Mouse (Mus musculus) liver, embryonic 14.5 days (tissue): ENCODE measurements around the gene Nudt1. TPM values are rescaled to one million over a fixed set of nuclear protein-coding genes. Genes with fewer than 3 reads are reported as not detected.

Experiments
- ATAC-seq: fragments of 200-750 bp; cut with Nextera tagmentation; 2 replicates; pipeline ENCODE4 v1.8.0; 2017; ENCODE audit warnings: moderate number of reproducible peaks, mild to moderate bottlenecking, moderate library complexity; ENCODE audit not compliant: insufficient read depth
- DNase-seq, 3 experiments: peaks; one replicate each; pipeline ENCODE4 v3.0.0-alpha.2; 2012 to 2013; ENCODE audit warnings: low read depth in 3 of 3, low spot score in 3 of 3
- H3K27ac ChIP-seq: fragments of 300-500 bp; sonication (generic); 2 replicates; pipeline ENCODE4 v1.5.1; 2014; ENCODE audit warnings: moderate library complexity, mild to moderate bottlenecking, control low read depth, inconsistent platforms
- H3K27me3 ChIP-seq: fragments of 300-500 bp; sonication (generic); 2 replicates; pipeline ENCODE4 v1.6.1; 2014; ENCODE audit warnings: mild to moderate bottlenecking, low read length, moderate library complexity; ENCODE audit not compliant: control insufficient read depth, insufficient read depth
- H3K36me3 ChIP-seq: fragments of 300-500 bp; sonication (generic); replicated peaks from 2 replicates; pipeline ENCODE4 v1.6.1; 2014; ENCODE audit warnings: low read depth; ENCODE audit not compliant: control insufficient read depth, insufficient read depth
- H3K4me1 ChIP-seq, 2 experiments: fragments of 200-500 bp in 1 of 2; fragments of 300-500 bp in 1 of 2; sonication (generic) in 1 of 2; replicated peaks; 2 replicates each; pipeline ENCODE4 v1.6.1; 2012 to 2014; ENCODE audit warnings: antibody characterized with exemption in 1 of 2, inconsistent platforms in 1 of 2, low read length in 1 of 2; ENCODE audit not compliant: control insufficient read depth in 2 of 2, insufficient read depth in 2 of 2
- H3K4me2 ChIP-seq: fragments of 300-500 bp; sonication (generic); 2 replicates; pipeline ENCODE4 v1.6.1; 2014; ENCODE audit warnings: low read depth, mild to moderate bottlenecking, control low read depth, moderate library complexity
- H3K4me3 ChIP-seq, 2 experiments: fragments of 200-500 bp in 1 of 2; fragments of 300-500 bp in 1 of 2; sonication (generic) in 1 of 2; 2 replicates each; pipeline ENCODE4 v1.5.1; 2012 to 2014; ENCODE audit warnings: low read depth in 2 of 2, low read length in 2 of 2, mild to moderate bottlenecking in 2 of 2, control low read depth in 1 of 2, inconsistent platforms in 1 of 2, moderate library complexity in 1 of 2; ENCODE audit not compliant: insufficient read depth in 1 of 2
- H3K9ac ChIP-seq: fragments of 300-500 bp; sonication (generic); replicated peaks from 2 replicates; pipeline ENCODE4 v1.6.1; 2014; ENCODE audit warnings: mild to moderate bottlenecking, control low read depth, moderate library complexity
- H3K9me3 ChIP-seq: fragments of 300-500 bp; sonication (generic); 2 replicates; pipeline ENCODE4 v1.6.1; 2016; ENCODE audit warnings: low read length, mixed read lengths; ENCODE audit not compliant: control insufficient read depth
- CTCF ChIP-seq: IDR thresholded peaks from 2 replicates; pipeline ENCODE4 v1.5.1; 2016; ENCODE audit warnings: antibody characterized with exemption, low read depth, control low read depth
- EP300 ChIP-seq: IDR thresholded peaks from 2 replicates; pipeline ENCODE4 v1.6.1; 2016; ENCODE audit warnings: antibody characterized with exemption, low read depth
- WGBS: fragments of 180-500 bp; shearing (Covaris S2); extraction: QIAGEN DNeasy Blood & Tissue Kit; methylation state at CpG from one replicate; pipeline ENCODE4 v1.1.7; 2014; ENCODE audit not compliant: insufficient replicate concordance; 5-methylcytosine and 5-hydroxymethylcytosine counted together
- polyA plus RNA-seq, 2 experiments: library from polyadenylated mRNA; depleted of rRNA in 1 of 2; stranded (reverse) in 1 of 2; unstranded in 1 of 2; fragments of >200 nt; fragmentation: Nextera tagmentation in 1 of 2; extraction: Ambion mirVana in 1 of 2; gene quantifications; 2 replicates each; pipeline versions ENCODE4 v1.2.1 to v1.2.3; 2012 to 2014

Gene Nudt1
- polyA plus RNA-seq, 2 experiments: 18.4 to 23.2 TPM

- Histone ChIP-seq H3K9me3 (no peaks in the 10 kb centered on the region), H3K4me3 (no peak overlapping the region), H3K9ac (no peak overlapping the region), H3K4me2 (no peak overlapping the region), H3K36me3 (peaks cover 3% of the 10 kb centered on the region), H3K27me3 (no peaks in the 10 kb centered on the region), H3K4me1 (no peaks in the 10 kb centered on the region), H3K27ac (no peak overlapping the region)
- DNase-seq: no peak
- WGBS: 45% methylated on average over 9 of the region's 9 CpGs
- no peak for TF ChIP-seq CTCF
- no peak for TF ChIP-seq EP300
- ATAC-seq: no peak
Observed at GRCm38 (mm10) chr5:140349882-140350281, 28.4 kb downstream of the Nudt1 start.

GRCm38 (mm10) chr5:140350731-140351497, 29.5 kb downstream of the Nudt1 start:
- no peak overlapping the region for H3K4me3 ChIP-seq
- H3K9me3 ChIP-seq: no peaks in the 10 kb centered on the region
- ATAC-seq (no peak), DNase-seq (no peak)
- H3K4me2 ChIP-seq: no peak overlapping the region
- no peaks in the 10 kb centered on the region for H3K4me1 ChIP-seq
- no peak for TF ChIP-seq CTCF
- no peak for TF ChIP-seq EP300
- peaks cover 3% of the 10 kb centered on the region for H3K36me3 ChIP-seq
- H3K9ac ChIP-seq: no peak overlapping the region
- H3K27me3 ChIP-seq: no peaks in the 10 kb centered on the region
- H3K27ac ChIP-seq: no peak overlapping the region
- WGBS: 72% methylated on average over 8 of the region's 8 CpGs

- DNase-seq: no peak
- Histone ChIP-seq H3K4me2 (no peak overlapping the region), H3K27ac (no peak overlapping the region), H3K9me3 (no peaks in the 10 kb centered on the region), H3K4me1 (no peaks in the 10 kb centered on the region), H3K9ac (no peak overlapping the region), H3K36me3 (peaks cover 3% of the 10 kb centered on the region), H3K27me3 (no peaks in the 10 kb centered on the region), H3K4me3 (no peak overlapping the region)
- no peak for ATAC-seq
- no peak for TF ChIP-seq CTCF
- no peak for TF ChIP-seq EP300
- 84% methylated on average over 6 of the region's 6 CpGs for WGBS
Observed at GRCm38 (mm10) chr5:140352352-140352751, 30.9 kb downstream of the Nudt1 start.

- Histone ChIP-seq H3K27ac (no peak overlapping the region), H3K27me3 (no peaks in the 10 kb centered on the region), H3K4me3 (no peak overlapping the region), H3K9me3 (no peaks in the 10 kb centered on the region), H3K4me2 (no peak overlapping the region), H3K9ac (no peak overlapping the region), H3K4me1 (no peaks in the 10 kb centered on the region), H3K36me3 (peaks cover 3% of the 10 kb centered on the region)
- 81% methylated on average over 11 of the region's 11 CpGs for WGBS
- TF ChIP-seq EP300: no peak
- TF ChIP-seq CTCF: peak; percentile 31; the same call in 1 of the 2 replicates
- ATAC-seq (no peak), DNase-seq (no peak)
Observed at GRCm38 (mm10) chr5:140355934-140356333, 34.5 kb downstream of the Nudt1 start.

- ATAC-seq: no peak
- H3K9ac ChIP-seq: no peak overlapping the region
- no peaks in the 10 kb centered on the region for H3K27me3 ChIP-seq
- TF ChIP-seq CTCF: no peak
- no peak for TF ChIP-seq EP300
- H3K4me3 ChIP-seq: no peak overlapping the region
- no peaks in the 10 kb centered on the region for H3K9me3 ChIP-seq
- no peak overlapping the region for H3K27ac ChIP-seq
- 68% methylated on average over 3 of the region's 3 CpGs for WGBS
- no peak for DNase-seq
- H3K36me3 ChIP-seq: peaks cover 3% of the 10 kb centered on the region
- no peaks in the 10 kb centered on the region for H3K4me1 ChIP-seq
- no peak overlapping the region for H3K4me2 ChIP-seq
Observed at GRCm38 (mm10) chr5:140357466-140357865, 36.0 kb downstream of the Nudt1 start.
